Mouse (Mus musculus) stomach, embryonic 16.5 days (tissue): ENCODE results near the gene Trip4. TPM values are rescaled to one million over a fixed set of nuclear protein-coding genes. Genes with fewer than 3 reads are reported as not detected.

Experiments used
- ATAC-seq: fragments of 200-750 bp; cut with Nextera tagmentation; 2 replicates; pipeline ENCODE4 v1.8.0; 2017; ENCODE audit warnings: moderate number of reproducible peaks, moderate TSS enrichment; ENCODE audit not compliant: insufficient read depth, low FRiP score
- H3K27ac ChIP-seq: fragments of 300-500 bp; sonication (generic); 2 replicates; pipeline ENCODE4 v1.5.1; 2014; ENCODE audit warnings: low read length
- H3K27me3 ChIP-seq: fragments of 300-500 bp; sonication (generic); 2 replicates; pipeline ENCODE4 v1.6.1; 2014; ENCODE audit warnings: low read length, control low read depth, mixed read lengths; ENCODE audit not compliant: control insufficient read depth, insufficient read depth
- H3K36me3 ChIP-seq: fragments of 300-500 bp; sonication (generic); 2 replicates; pipeline ENCODE4 v1.6.1; 2014; ENCODE audit warnings: low read length; ENCODE audit not compliant: control insufficient read depth, insufficient read depth
- H3K4me1 ChIP-seq: fragments of 300-500 bp; sonication (generic); 2 replicates; pipeline ENCODE4 v1.6.1; 2014; ENCODE audit warnings: low read length, control low read depth, mixed read lengths; ENCODE audit not compliant: control insufficient read depth, insufficient read depth
- H3K4me2 ChIP-seq: fragments of 300-500 bp; sonication (generic); 2 replicates; pipeline ENCODE4 v1.6.1; 2014; ENCODE audit warnings: low read depth, low read length, mixed read lengths
- H3K4me3 ChIP-seq: fragments of 300-500 bp; sonication (generic); replicated peaks from 2 replicates; pipeline ENCODE4 v1.5.1; 2014; ENCODE audit warnings: mild to moderate bottlenecking, low read length
- H3K9ac ChIP-seq: fragments of 300-500 bp; sonication (generic); 2 replicates; pipeline ENCODE4 v1.6.1; 2014; ENCODE audit warnings: low read length
- H3K9me3 ChIP-seq: fragments of 300-500 bp; sonication (generic); replicated peaks from 2 replicates; pipeline ENCODE4 v1.6.1; 2016; ENCODE audit warnings: low read length, control low read depth; ENCODE audit not compliant: control insufficient read depth
- WGBS: fragments of 180-500 bp; shearing (Covaris S2); extraction: QIAGEN DNeasy Blood & Tissue Kit; methylation state at CpG from one replicate; pipeline ENCODE4 v1.1.7; 2014; 5-methylcytosine and 5-hydroxymethylcytosine counted together
- polyA plus RNA-seq: library from polyadenylated mRNA; unstranded; fragments of >200 nt; fragmentation: Nextera tagmentation; extraction: Ambion mirVana; gene quantifications from 2 replicates; pipeline ENCODE4 v1.2.1, GENCODE M21; 2015

The Trip4 gene
- polyA plus RNA-seq, 1 experiment from 2014 or later = 29.3 TPM

- WGBS = 75% methylated on average over 7 of the region's 7 CpGs
- Histone ChIP-seq H3K9ac (no peak overlapping the region), H3K4me3 (no peak overlapping the region), H3K4me1 (0 out of 2 replicates have a peak, but pooled peaks cover 7% of the 10 kb centered on the region), H3K27me3 (no peaks in the 10 kb centered on the region), H3K27ac (peak overlapping the region; percentile 19; the same call in 1 of the 2 replicates), H3K4me2 (no peak overlapping the region), H3K36me3 (no peaks in the 10 kb centered on the region), H3K9me3 (no peaks in the 10 kb centered on the region)
- no peak for ATAC-seq
These were observed 64.0 kb downstream of the Trip4 start for GRCm38 (mm10) chr9:65844421-65845165.

DNA sequence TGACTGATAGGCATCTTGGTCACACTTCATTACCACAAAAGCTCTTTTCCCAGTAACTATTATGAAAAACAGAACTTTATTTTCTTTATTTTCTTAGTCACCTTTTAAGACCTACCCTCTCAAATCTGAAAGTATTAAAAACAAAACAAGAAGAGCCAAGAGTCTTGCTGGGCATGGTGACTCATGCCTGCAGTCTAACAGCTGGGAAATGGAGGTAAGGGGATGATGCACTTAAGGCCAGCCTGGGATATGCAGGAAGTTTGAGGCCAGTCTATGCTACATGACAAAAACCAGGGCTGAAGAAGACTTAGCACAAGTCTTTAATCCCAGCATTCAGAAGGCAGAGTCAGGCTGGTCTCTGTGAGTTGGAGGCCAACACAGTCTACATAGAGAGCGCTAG lies 68.8 kb downstream of the Trip4 start:
- WGBS = 97% methylated on average over 1 of the region's 1 CpGs

DNA sequence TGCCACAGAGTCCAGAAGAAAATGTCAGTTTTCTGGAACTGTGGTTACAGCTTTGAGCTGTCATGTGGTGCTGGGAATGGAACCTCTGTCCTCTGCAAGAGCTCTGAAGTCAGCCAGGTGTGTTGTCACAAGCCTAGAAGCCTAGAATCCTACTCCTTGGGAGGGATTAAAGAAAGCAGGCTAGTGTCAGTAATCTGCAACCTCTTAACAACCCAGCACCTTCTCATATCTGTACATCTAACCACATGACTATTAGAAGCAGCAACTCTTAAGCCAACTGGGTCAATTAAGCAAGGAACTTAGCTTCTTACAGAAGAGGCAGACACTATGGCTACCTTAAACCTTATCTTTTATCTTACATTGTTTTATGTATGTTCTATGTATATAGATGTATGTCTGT lies 71.7 kb downstream of the Trip4 start:
- Histone ChIP-seq H3K27me3 (no peaks in the 10 kb centered on the region), H3K9me3 (no peaks in the 10 kb centered on the region), H3K4me2 (no peak overlapping the region), H3K27ac (no peak overlapping the region), H3K4me3 (no peak overlapping the region), H3K4me1 (peaks cover 7% of the 10 kb centered on the region; the same call in 1 of the 2 replicates), H3K9ac (no peak overlapping the region), H3K36me3 (no peaks in the 10 kb centered on the region)
- no peak for ATAC-seq

More for the DNA sequence above, 68.8 kb downstream of the Trip4 start:
- Histone ChIP-seq H3K9ac (no peak overlapping the region), H3K9me3 (no peaks in the 10 kb centered on the region), H3K27ac (no peak overlapping the region), H3K27me3 (no peaks in the 10 kb centered on the region), H3K4me2 (no peak overlapping the region), H3K4me3 (no peak overlapping the region), H3K36me3 (no peaks in the 10 kb centered on the region), H3K4me1 (0 out of 2 replicates have a peak, but pooled peaks cover 6% of the 10 kb centered on the region)
- no peak for ATAC-seq

GRCm38 (mm10) chr9:65834628-65835354 lies 73.8 kb downstream of the Trip4 start:
- Histone ChIP-seq H3K27me3 (no peaks in the 10 kb centered on the region), H3K9me3 (no peaks in the 10 kb centered on the region), H3K4me1 (peaks cover 16% of the 10 kb centered on the region; the same call in 1 of the 2 replicates), H3K4me2 (no peak overlapping the region), H3K27ac (no peak overlapping the region), H3K9ac (no peak overlapping the region), H3K36me3 (no peaks in the 10 kb centered on the region), H3K4me3 (no peak overlapping the region)
- WGBS = 76% methylated on average over 10 of the region's 10 CpGs
- ATAC-seq = no peak

GRCm38 (mm10) chr9:65833640-65834039 lies 75.0 kb downstream of the Trip4 start:
- H3K27ac ChIP-seq = no peak overlapping the region
- peaks cover 17% of the 10 kb centered on the region for H3K4me1 ChIP-seq
- ATAC-seq = no peak
- no peaks in the 10 kb centered on the region for H3K36me3 ChIP-seq
- no peak overlapping the region for H3K9ac ChIP-seq
- no peak overlapping the region for H3K4me2 ChIP-seq
- no peak overlapping the region for H3K4me3 ChIP-seq
- no peaks in the 10 kb centered on the region for H3K9me3 ChIP-seq
- H3K27me3 ChIP-seq = no peaks in the 10 kb centered on the region

DNA sequence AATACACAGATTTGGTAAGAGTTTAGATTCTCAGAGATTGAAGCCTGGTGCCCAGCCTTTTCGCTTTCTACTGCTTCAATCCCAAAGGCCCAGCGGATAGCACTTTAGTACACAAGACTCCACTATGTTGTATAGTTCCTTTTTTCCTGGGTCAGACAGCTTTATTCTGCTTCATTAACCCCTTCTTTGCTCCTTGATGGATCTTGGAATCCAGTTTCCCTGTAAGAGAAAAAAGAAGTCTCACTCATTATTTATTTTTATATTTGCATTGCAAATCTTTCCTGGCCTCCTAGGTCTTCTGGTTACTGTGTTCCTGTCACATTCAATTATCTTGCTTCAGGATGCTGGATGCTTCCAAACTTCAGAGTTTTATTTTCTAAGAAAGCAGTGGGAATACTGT lies 75.4 kb downstream of the Trip4 start:
- no peak for ATAC-seq
- H3K27me3 ChIP-seq = no peaks in the 10 kb centered on the region
- no peak overlapping the region for H3K9ac ChIP-seq
- H3K27ac ChIP-seq = no peak overlapping the region
- H3K4me1 ChIP-seq = peaks cover 21% of the 10 kb centered on the region
- 78% methylated on average over 2 of the region's 2 CpGs for WGBS
- no peaks in the 10 kb centered on the region for H3K9me3 ChIP-seq
- no peak overlapping the region for H3K4me2 ChIP-seq
- H3K4me3 ChIP-seq = no peak overlapping the region
- no peaks in the 10 kb centered on the region for H3K36me3 ChIP-seq

- no peak overlapping the region for H3K4me2 ChIP-seq
These were observed 76.6 kb downstream of the Trip4 start for GRCm38 (mm10) chr9:65832041-65832440.

GRCm38 (mm10) chr9:65831164-65831563 lies 77.4 kb downstream of the Trip4 start:
- no peak for ATAC-seq
- WGBS = 60% methylated on average over 4 of the region's 4 CpGs
- Histone ChIP-seq H3K9ac (no peak overlapping the region), H3K4me1 (peaks cover 24% of the 10 kb centered on the region), H3K36me3 (no peaks in the 10 kb centered on the region), H3K4me3 (no peak overlapping the region), H3K27ac (no peak overlapping the region), H3K27me3 (no peaks in the 10 kb centered on the region), H3K9me3 (no peaks in the 10 kb centered on the region), H3K4me2 (no peak overlapping the region)

More at GRCm38 (mm10) chr9:65832041-65832440, 76.6 kb downstream of the Trip4 start:
- Histone ChIP-seq H3K27ac (peak overlapping the region; percentile 56; the same call in 1 of the 2 replicates), H3K4me1 (peaks cover 22% of the 10 kb centered on the region), H3K36me3 (no peaks in the 10 kb centered on the region), H3K9me3 (no peaks in the 10 kb centered on the region), H3K9ac (no peak overlapping the region), H3K4me3 (no peak overlapping the region), H3K27me3 (no peaks in the 10 kb centered on the region)
- ATAC-seq = no peak
- WGBS = 35% methylated on average over 2 of the region's 2 CpGs

DNA sequence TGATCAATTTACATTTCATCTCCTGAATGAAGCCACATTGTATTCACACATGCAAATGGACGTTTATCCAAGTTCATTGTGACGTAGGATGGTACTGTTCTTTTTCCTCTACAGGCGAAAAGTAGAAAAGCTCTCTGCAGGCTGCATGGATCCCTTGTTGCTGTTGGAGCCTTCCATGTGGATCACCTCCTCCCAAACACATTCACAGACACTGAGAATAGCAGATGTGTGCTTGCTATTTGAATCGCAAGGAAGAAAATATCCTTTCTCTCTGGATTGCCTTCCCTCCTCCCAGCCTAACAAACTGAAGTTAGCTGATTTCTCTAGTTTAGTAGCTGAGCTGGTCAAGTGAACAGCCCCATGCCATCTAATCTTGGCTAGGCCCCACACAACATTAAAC lies 78.3 kb downstream of the Trip4 start:
- Histone ChIP-seq H3K36me3 (no peaks in the 10 kb centered on the region), H3K4me3 (no peak overlapping the region), H3K27ac (no peak overlapping the region), H3K4me1 (peaks cover 32% of the 10 kb centered on the region), H3K4me2 (no peak overlapping the region), H3K9me3 (no peaks in the 10 kb centered on the region), H3K27me3 (no peaks in the 10 kb centered on the region), H3K9ac (no peak overlapping the region)
- 80% methylated on average over 4 of the region's 4 CpGs for WGBS
- no peak for ATAC-seq
